Mouse (Mus musculus) stomach, postnatal 0 days (tissue): ENCODE results near the gene Pdap1.

Source experiments
- CTCF ChIP-seq: IDR thresholded peaks from 2 replicates; pipeline ENCODE4 v1.5.1; 2016; ENCODE audit warnings: antibody characterized with exemption, low read depth, mild to moderate bottlenecking, moderate library complexity
- EP300 ChIP-seq: optimal IDR thresholded peaks from 2 replicates; pipeline ENCODE3; 2016; ENCODE audit warnings: antibody characterized with exemption

DNA sequence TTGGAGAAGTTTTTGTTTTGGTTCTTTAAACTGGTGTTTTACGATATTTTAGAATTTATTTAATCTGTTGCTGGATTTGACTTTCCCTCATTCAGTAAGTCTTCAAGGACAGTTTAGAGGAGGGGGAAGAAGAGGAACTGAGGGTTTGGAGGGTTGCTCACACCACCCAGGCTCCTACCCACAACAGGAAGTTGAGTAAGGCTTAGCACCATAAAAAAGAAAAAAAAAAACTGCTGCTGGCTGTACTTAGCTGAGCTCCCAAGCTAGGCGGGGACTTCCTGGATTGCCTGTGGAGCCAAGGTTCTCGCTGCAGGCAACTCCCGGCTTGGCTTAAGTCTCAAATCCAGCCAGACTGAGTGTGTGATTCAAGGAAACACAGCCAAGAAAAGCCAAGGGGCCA lies 23.7 kb downstream of the Pdap1 start:
- TF ChIP-seq CTCF (no peak), EP300 (no peak)
